Mouse (Mus musculus) retina, postnatal 7 days (tissue): ENCODE measurements around the gene Zfp143.
"Not testable (repeated sequence)": the region's sequence is repeated elsewhere in the genome, so short reads cannot be mapped to it uniquely, and the experiment has no call there.

Experiments
- DNase-seq: peaks from one replicate; pipeline ENCODE4 v3.0.0-alpha.2; 2012; ENCODE audit warnings: low read depth, low spot score

Zfp143 gene

DNA sequence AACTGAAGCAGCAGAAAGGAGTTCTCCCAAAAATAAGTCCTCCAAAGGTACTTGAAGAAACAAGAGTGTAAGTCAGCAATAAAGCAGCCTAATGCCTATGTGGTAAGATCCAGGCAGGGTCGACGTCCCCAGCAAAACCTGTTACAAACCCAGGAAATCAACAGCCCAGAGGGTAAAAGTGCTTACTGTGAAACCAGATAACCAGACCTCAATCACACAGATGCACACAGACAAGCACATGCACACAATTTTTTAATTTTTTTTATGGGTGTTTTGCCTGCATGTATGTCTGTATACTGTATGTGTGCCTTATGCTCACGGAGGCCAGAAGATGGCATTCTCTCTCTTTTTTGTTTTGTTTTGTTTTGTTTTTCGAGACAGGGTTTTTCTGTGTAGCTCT, 35.3 kb downstream of the Zfp143 start:
- DNase-seq, result no peak

DNA sequence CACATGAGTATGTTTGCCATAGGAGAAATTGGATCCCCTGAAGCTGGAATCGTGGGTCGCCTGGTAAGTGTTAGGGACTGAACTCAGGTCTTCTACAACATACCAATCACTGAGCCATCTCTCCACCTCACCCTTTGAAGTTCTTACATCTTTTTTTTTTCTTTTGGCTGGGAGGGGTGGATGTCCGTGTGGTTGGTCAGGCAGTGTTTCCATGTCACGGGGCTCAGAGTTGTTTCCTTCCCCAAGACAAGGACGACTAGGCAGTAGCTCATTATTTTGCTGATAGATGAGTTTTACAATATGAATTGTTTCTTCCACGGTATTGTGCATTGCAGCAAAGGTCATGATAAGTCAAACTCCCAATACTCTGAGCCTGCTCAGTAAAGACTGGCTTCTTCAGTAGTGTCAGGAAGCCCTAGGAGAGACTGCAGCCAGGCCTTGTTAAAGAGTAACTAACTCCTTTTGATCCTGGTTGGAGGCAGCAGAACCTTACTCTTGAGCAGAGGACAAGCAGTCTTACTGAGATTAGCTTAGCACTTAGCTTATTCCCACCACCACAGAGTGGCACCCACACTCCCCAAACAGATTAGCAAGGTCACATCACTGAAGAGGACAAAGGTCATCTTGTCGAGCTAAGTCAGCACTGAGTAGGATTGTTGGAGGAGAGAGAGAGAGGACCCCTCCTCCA, 36.2 kb downstream of the Zfp143 start:
- DNase-seq, result no peak

DNA sequence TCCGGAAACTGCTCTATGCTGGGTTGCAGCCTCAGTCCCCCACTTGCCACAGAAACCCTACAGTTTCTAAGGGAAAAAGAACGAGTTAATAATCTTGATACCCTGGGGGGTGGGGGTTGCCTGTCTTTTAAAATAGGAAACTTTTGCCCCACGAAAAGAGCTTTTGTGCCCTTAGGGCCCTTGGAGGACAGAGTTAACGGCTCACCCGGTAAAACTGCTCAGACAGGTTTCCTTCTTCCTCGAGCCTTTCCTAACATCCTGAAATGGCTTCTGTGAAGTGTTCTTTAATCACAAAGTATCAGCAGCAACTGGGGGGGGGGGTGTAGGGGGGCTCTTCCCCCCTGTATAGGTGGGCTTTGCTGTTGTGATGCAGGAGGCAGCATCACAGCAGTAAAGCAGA, 39.8 kb downstream of the Zfp143 start:
- no peak for DNase-seq

DNA sequence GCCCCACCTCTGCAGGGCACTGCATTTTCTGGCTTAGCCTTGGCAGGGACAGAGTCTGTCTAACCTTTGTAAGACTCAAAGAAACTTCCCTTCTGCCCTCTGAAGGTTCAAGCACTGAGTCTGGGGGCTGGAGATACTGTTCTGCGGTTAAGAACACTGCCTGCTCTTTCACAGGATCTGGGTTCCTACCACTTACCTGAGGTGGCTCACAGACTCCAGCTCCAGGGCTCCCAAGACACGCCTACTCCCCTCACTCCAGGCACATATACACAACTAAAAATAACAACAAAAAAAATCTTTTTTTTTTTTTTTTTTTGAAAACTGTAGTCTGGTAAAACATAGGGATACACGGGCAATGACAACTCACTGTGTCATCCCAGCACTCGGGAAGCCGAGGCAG, 40.2 kb downstream of the Zfp143 start:
- no peak for DNase-seq

DNA sequence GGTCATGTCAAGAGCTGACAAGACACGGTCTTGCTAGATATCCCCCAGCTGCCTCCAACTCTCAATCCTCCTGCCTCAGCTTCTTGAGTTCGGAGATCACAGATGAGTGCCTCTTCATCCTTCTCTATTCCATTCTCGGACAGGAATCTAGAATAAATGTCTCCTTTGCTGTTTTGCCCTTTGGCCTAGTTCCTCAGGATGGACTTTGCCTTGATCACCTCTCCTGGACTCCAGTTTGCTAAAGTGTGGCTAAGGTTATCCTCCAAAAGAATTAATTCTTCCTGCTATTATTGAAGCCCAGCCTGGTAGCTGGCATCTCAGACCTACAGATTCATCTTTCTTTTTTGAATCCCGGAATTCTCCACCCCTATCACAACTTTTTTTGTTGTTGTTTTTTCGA, 44.0 kb downstream of the Zfp143 start:
- DNase-seq, result no peak

DNA sequence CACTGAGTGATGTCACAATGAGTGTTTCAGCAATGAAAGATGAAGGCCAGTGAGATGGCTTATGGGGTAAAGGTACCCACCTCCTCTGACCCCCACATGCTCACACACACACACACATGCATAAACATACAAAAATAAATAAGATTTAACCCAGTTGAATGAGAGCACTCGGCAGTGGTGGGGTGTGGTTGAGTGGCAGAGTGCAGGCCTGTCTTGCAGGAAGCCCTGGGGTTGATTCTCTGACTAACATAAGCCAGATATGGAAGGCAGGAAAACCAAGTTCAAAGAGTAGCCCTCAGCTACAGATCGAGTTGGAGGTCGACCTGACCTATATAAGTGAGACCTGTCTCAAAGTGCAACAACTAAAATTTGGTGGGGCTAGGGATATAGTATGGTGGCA, 45.6 kb downstream of the Zfp143 start:
- no peak for DNase-seq

DNA sequence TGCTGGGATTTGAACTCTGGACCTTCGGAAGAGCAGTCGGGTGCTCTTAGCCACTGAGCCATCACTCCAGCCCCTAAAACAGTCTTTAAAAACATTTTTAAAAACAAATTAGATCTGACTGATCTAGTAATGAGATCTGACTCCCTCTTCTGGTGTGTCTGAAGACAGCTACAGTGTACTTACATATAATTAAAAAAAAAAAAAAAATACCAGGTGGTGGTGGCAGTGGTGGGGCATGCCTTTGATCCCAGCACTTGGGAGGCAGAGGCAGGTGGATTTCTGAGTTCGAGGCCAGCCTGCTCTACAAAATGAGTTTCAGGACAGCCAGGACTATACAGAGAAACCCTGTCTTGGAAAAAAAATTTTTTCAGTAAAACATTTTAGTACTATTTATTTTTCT, 47.5 kb downstream of the Zfp143 start:
- DNase-seq, result not testable (repeated sequence)

DNA sequence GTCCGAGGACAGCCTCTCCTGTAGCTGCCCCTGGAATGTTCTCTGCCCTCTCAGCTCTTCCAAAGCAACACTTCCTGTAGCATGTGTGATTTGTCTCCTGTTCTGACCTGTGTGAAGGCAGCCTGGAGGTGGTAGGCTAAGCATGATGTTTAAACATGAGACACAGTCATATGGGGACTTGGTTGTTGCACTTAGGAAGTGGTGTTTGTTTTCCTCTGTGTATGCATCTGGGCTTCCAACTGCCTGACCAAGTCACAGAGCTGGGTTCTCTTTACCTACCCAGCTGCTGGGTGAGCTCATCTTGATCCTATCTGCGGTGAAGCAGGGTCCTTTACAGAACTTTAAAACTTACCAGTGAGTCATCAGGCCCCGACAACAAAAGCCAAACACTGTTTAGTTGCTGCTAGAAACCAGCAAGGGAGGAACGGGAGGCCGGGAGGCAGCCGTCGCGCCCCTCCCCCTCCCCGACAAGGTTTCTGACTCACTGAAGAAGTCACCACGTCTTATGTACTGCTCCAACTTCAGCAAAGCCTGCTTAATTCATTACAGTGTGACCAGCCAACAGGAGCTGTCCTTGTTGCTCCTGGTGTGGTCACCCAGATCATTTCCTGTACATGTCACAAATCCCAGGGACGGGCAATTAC, 48.1 kb downstream of the Zfp143 start:
- DNase-seq, result no peak

DNA sequence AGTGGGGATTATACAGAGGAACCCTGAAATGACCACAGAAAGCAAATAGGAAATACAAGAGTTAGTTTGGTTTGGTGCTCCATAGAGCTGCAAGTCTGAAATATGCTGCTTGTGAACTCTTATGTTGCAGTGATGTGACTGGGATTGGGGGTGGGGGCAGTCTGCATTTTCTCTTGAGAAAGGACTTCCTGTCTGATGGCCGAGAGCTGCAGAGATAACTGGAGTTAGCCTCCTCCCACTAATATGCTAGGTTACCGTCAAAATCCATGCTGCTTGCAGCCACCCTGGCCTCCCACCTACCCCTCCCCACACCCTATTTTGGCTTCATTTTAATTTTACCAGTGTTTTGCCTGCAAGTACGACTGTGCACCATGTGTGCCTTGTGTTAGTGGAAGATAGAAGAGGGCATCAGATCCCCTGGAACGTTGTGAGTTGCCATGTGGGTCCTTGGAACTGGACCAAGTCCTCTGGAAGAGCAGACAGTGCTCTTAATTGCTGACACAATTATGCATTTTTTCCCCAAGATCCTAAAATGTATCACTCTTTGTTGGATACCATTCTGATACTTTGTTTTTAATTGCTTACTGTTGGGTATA, 49.1 kb downstream of the Zfp143 start:
- no peak for DNase-seq

DNA sequence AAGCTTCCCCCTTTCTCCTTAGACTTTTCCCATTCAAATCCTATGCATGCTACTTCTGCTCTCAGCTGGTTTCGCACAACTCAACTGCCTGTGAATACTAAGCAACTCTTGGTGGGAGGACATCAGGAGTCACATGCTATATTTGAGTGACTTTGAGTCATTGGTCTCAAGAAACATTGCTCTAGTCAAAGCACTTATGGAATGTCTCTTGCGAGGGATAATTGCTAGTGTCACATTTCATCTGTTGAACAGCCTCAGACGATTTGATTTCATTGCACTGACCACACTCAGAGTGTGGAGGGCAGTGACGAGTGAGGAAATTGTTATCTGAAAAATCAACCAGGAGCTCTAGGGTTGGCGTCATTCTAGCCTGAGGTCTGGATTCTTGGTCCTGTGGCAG, 53.7 kb downstream of the Zfp143 start:
- DNase-seq, result no peak

DNA sequence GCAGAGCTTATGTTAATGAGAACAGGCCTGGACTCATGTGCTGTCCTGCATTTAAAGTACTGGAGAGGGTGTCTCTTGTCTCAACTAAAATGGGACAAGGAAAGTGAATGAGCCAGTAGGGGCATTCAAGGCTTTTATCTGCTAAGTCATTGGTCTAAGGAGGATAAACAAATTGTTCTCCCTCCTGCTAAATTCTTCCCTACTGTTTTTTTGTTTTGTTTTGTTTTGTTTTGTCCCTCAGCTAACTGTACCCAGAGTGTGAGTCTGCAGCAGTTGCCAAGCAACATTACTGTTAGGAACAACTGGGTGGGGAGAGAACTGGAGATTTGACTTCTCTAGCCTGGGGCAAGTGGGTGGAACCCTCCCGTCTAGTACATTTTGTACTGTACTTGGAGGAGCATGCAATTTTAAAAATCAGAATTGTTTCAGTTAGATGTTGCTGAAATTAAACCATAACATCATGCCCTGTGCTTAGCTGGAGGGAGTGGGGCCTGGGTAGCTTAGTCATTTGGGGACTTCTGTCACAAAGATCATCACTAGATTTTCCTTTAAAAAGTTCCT, 55.8 kb downstream of the Zfp143 start:
- no peak for DNase-seq

DNA sequence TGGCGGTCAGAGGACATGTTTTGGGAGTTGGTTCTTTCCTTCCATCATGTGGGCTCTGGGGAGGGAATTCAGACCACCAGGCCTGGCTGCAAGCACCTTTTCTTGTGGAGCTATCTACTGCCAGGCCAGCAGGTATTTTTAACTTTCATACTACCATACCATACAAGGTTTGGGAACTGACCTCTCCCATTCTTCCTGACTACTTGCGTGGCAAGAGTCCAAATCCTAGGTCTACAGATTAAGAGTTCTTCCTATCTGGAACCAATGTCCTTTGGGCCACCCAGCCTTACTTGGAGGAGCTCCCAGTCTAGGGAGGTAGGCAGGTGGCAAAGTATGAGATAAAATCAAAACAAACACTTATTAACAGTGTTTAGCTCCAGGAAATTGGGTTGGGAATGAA, 57.4 kb downstream of the Zfp143 start:
- DNase-seq, result no peak

DNA sequence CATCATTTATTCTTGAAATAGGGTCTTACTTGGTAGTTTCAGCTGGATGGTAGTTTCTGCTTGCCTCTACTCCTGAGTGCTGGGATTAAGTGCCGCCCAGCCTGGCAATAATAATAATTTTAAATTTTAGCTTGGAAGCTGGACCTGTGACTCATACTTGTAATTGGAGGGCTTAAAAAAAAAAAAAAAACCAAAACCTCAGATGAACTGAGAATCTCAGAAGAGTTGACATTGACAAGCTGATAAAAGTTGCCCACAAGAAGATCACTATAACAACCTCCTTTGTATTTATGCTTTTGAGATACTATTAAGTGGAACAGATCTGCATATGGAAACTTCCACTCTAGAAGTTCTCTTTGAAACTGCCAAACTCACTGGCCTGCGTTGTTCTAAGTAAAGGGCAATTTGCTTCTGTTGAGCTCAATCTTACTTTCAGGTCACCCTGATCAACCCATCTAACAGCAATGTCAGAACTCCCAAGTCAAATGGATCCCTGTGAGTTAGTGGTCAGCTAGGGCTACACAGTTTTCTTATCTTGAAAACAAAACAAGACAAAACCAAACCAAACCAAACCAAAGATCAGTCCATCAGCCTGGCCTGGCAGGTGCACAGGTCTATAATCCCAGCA, 59.3 kb downstream of the Zfp143 start:
- DNase-seq, result no peak

DNA sequence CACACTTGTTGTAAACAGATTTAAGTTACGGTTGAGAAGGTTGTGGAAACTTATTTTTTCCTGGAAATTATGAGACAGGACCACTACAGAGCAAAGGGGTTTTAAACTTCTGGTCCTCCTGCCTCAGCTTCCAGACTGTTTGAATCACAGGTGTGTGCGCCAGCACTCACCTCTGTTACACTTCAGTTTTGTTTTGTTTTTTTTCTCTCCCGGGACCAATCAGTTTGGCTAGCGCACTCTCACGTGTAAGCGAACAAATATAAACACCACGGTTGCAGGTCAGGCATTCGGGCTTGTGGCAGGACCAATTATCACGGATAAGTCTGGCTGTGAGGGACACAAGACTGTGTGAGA, 60.1 kb downstream of the Zfp143 start:
- no peak for DNase-seq

DNA sequence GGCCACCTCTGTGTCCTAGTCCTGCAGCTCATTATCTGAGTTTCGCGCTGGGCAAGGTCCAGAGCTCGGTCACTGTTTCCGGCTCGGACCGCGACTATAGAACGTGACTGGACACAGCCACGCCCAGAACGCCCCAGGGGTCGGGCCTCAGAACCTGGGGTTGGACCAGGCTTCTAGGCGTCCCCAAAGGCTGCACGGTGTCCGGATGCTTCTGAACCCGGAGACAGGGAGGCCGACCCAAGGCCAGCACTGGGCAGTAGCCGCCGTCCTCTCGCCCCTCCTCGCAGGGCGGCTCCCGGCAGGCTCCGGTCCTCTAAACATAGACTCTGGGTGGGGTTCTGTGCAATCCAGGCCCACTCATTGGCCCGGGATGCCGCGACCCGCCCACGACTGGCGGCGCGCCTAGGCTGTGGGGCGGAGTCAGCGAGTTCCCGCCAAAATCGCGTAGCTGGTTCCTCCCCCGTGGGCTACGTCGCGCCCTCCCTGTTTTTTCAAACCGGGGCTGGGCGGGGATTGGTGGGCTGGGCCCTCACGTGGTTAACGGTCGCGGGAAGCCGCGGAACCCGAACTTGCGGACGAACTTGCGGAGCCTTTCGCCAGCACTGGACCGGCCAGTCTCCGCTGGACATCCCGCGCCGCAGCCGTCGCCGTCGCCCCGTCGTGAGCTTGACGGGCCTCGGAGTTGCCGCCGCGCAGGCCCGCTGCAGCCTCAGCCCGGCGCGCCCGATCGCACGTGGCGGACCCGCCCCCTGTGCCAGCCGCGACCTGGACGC, 60.7 kb downstream of the Zfp143 start, which contains the start of gene Wee1:
Gene Wee1, plus strand, starts transcription at position 531 of the 773 bp plus-strand sequence.
- peak; percentile 95 for DNase-seq

DNA sequence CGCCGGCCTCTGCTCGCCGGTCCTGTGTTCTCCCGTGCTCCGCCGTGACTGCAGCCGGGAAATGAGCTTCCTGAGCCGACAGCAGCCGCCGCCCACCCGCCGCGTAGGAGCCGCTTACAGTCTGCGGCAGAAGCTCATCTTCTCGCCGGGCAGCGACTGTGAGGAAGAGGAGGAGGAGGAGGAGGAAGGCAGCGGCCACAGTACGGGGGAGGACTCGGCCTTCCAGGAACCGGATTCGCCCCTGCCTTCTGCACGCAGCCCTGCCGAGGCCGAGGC, 61.2 kb downstream of the Zfp143 start:
- peak; percentile 51 for DNase-seq

DNA sequence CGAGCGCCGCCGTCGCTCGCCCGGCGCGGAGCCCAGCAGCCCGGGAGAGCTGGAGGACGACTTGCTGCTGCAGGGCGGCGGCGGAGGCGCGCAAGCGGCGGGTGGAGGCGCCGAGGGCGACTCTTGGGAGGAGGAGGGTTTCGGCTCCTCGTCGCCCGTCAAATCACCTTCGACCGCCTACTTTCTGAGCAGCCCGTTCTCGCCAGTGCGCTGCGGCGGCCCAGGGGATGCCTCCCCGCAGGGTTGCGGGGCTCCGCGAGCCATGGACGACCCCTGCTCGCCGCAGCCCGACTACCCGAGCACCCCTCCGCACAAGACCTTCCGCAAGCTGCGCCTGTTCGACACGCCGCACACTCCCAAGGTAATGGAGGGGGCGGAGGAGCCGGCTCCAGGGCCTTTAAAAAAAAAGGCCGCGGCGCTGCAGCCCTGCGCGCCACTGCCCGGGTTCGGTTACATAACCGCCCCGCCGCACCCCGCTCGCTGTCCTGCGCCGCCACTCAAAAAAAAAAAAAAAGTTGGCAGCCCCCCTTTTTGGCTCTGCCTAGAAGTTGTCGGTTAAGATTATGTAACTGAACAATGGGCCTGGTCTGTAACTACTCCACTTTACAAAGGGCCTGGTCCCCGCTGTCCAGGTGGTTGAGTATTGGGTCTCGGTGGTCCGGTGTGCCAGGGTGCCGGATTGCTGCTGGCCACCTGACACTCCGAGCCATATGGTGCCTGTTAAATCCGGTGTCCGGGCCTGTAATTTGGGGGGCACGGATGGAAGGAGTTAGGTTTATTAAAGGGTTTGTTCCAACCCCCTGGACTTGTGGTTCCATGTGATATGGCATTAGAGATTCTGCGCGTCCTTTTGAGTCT, 61.8 kb downstream of the Zfp143 start:
- no peak for DNase-seq

DNA sequence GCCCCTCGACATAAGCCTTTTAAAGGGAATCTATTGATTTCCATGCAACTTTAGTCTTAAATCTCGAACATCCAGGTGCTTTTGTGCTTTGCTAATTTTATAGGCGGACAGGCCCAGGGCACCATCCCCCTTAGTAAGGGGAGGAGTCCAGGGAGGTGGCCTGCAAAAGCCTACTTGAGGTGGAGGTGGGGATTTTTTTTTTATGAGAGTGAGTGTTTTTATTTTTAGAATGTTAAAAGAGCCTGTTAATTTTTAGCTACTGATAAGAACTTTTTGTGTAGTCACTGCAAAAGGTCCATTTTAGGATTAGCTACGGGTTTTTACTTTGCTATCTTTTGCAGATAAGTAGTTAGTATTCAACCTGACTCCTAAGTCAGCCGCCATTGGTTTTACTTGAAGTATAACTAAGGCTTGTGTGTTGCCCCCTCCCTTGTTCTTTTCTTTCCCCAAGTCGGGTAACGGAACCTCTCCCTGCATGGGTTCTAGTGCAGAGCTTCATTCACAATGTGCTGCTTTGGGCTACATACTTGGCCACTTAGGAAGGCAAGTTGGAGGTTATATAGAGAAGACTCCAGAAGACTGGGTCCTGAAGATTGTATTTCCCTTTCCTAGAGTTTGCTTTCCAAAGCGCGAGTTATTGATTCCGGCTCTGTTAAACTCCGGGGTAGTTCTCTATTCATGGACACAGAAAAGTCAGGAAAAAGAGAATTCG, 63.0 kb downstream of the Zfp143 start:
- no peak for DNase-seq

DNA sequence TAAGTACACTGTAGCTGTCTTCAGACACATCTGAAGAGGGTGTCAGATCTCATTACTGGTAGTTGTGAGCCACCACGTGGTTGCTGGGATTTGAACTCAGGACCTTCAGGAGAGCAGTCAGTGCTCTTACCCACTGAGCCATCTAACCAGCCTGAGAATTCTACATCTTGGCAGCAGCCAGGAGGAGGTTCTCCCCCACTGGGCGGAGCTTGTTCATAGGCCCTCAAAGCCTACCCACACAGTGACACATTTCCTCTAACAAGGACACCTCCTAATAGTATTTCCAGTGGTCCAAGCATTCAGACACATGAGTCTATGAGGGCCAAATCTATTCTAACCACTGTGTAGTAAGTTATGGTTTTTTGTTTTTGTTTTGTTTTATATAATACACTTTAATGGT, 67.5 kb downstream of the Zfp143 start:
- DNase-seq, result no peak

DNA sequence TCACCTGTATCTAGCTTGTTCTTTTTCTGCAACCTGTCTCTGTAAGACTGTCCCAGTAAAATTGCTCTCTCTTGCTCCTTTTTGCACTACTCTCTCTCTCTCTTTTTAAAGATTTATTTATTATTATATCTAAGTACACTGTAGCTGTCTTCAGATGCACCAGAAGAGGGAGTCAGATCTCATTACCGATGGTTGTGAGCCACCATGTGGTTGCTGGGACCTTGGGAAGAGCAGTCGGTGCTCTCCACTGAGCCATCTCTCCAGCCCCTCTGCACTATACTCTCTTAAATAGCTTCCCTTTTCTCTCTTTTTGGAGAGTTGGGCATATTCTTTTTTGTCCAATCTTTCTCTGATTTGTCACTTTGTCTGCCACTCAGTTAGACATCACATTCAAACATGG, 71.3 kb downstream of the Zfp143 start:
- DNase-seq, result not testable (repeated sequence)
